Mouse (Mus musculus) stomach, embryonic 15.5 days (tissue): ENCODE measurements around the gene Myh14. TPM values are rescaled to one million over a fixed set of nuclear protein-coding genes. Genes with fewer than 3 reads are reported as not detected.

Experiments used
- ATAC-seq: fragments of 200-750 bp; cut with Nextera tagmentation; 2 replicates; pipeline ENCODE4 v1.8.0; 2017; ENCODE audit warnings: low read depth, moderate number of reproducible peaks, moderate TSS enrichment; ENCODE audit not compliant: insufficient read depth, low FRiP score
- H3K27ac ChIP-seq: fragments of 300-500 bp; sonication (generic); 2 replicates; pipeline ENCODE4 v1.5.1; 2015; ENCODE audit warnings: mild to moderate bottlenecking, inconsistent platforms
- H3K27me3 ChIP-seq: fragments of 300-500 bp; sonication (generic); replicated peaks from 2 replicates; pipeline ENCODE4 v1.6.1; 2015; ENCODE audit warnings: inconsistent platforms
- H3K36me3 ChIP-seq: fragments of 300-500 bp; sonication (generic); 2 replicates; pipeline ENCODE4 v1.6.1; 2015; ENCODE audit warnings: inconsistent platforms
- H3K4me1 ChIP-seq: fragments of 300-500 bp; sonication (generic); 2 replicates; pipeline ENCODE4 v1.6.1; 2015; ENCODE audit warnings: inconsistent platforms
- H3K4me2 ChIP-seq: fragments of 300-500 bp; sonication (generic); 2 replicates; pipeline ENCODE4 v1.6.1; 2015; ENCODE audit warnings: mild to moderate bottlenecking, inconsistent platforms
- H3K4me3 ChIP-seq: fragments of 300-500 bp; sonication (generic); replicated peaks from 2 replicates; pipeline ENCODE4 v1.5.1; 2015; ENCODE audit warnings: inconsistent platforms
- H3K9ac ChIP-seq: fragments of 300-500 bp; sonication (generic); 2 replicates; pipeline ENCODE4 v1.6.1; 2015; ENCODE audit warnings: inconsistent platforms
- H3K9me3 ChIP-seq: fragments of 300-500 bp; sonication (generic); 2 replicates; pipeline ENCODE4 v1.6.1; 2016; ENCODE audit warnings: inconsistent platforms
- WGBS: fragments of 180-500 bp; shearing (Covaris S2); methylation state at CpG from one replicate; pipeline ENCODE4 v1.1.7; 2015; 5-methylcytosine and 5-hydroxymethylcytosine counted together
- polyA plus RNA-seq: library from polyadenylated mRNA; unstranded; fragments of >200 nt; fragmentation: Nextera tagmentation; extraction: Ambion mirVana; gene quantifications from 2 replicates; pipeline ENCODE4 v1.2.1, GENCODE M21; 2015

Myh14 gene
- polyA plus RNA-seq, 1 experiment from 2014 or later: 29.0 TPM

DNA sequence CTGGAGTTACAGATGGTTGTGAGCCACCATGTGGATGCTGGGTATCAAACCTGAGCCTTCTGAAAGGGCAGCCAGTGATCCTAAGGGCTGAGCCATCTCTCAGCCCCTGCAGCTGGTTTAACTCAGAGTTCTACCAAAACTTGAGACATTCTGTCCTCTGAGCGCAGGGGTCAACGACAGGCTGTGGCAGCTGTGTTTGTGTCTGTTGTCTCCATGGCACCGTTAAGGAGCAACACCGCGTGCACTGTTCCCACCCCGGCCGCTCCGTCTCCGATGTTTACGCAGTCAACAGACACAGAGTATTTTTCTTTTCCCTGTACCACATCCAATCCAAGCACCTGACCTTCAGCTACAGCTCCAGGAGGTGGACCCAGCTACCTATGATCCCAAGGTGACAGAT, 22.9 kb downstream of the Myh14 start:
- WGBS: 39% methylated on average over 10 of the region's 10 CpGs
- H3K4me3 ChIP-seq: no peak overlapping the region
- H3K4me1 ChIP-seq: peaks cover 5% of the 10 kb centered on the region; the same call in 1 of the 2 replicates
- H3K27me3 ChIP-seq: peaks cover 17% of the 10 kb centered on the region; the same call in 1 of the 2 replicates
- H3K9me3 ChIP-seq: no peaks in the 10 kb centered on the region
- H3K9ac ChIP-seq: no peak overlapping the region
- H3K27ac ChIP-seq: no peak overlapping the region
- no peak overlapping the region for H3K4me2 ChIP-seq
- ATAC-seq: 0 out of 2 replicates have a peak, but pooled peaks have one; percentile 20
- H3K36me3 ChIP-seq: no peaks in the 10 kb centered on the region

DNA sequence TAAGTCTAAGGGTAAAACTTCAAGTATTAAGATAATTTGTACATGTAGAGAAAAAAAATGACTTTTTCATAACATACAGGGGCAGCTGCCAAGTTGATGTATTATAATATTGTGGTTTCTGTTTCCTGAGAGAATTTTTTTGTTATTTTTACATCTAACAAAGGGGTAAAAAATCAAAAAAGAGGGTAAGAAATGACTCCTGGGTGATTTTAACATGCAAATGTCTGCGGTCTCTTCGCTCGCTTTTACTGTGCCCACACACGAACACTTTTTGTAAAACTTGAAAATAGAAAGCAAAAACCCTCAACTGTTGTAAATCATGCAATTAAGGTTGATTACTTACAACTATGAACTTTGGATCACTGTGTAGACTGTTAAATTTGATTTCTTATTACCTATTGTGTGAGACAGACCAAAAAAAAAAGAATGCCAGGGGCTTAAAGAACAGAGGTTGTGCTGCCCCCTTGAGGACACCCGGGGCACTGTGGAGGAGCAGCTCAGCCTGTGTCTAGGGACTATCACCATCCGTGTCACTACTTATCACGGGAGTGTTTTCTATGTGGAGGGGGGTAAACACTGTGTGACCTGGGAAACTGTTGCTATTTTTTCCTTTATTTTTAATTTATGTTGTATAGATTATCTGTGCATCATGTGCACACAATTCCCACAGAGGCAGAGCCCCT, 23.5 kb downstream of the Myh14 start:
- ATAC-seq: 0 out of 2 replicates have a peak, but pooled peaks have one; percentile 37
- WGBS: 50% methylated on average over 7 of the region's 7 CpGs
- H3K36me3 ChIP-seq: no peaks in the 10 kb centered on the region

DNA sequence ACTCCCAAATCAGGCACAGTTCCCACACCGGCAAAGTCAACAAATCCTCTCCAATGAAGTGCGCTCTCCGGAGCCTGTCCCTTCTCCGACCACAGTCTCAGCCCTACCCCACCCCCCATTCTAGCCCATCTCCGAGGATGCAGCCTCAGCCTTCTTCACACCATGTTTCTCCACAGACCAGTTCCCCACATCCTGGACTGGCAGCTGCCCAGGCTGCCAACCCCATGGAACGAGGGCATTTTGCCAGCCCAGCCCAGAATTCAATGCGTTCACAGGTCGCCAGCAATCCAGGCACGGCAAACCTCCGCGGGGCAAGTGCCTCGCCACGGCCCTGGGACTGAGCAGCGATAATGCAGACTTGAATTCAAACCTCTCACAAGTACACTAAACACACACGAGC, 24.7 kb downstream of the Myh14 start:
- Histone ChIP-seq H3K4me2 (no peak overlapping the region), H3K9ac (no peak overlapping the region)
- WGBS: 32% methylated on average over 15 of the region's 15 CpGs

More for the DNA sequence above, 23.5 kb downstream of the Myh14 start:
- Histone ChIP-seq H3K9me3 (no peaks in the 10 kb centered on the region), H3K4me3 (no peak overlapping the region), H3K4me2 (no peak overlapping the region), H3K27ac (no peak overlapping the region), H3K4me1 (peaks cover 5% of the 10 kb centered on the region; the same call in 1 of the 2 replicates), H3K27me3 (peaks cover 17% of the 10 kb centered on the region; the same call in 1 of the 2 replicates), H3K9ac (no peak overlapping the region)

DNA sequence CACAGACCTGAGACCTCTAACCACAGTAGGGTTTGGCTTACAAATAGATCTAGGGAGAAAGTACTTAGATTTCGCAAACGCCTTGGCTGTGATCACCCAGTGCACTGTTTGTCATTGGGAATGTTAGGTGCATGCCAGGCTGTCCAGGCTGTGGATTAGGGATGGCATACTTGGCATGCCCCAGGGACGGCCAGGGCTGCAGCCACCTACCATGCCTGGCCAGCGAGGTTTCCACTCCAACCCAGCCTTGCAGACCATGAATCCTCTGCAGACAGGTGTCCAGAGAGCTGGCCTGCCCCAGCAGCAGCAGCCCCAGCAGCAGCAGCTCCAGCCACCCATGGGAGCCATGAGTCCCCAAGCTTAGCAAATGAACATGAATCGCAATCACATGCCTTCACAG, 25.4 kb downstream of the Myh14 start:
- no peaks in the 10 kb centered on the region for H3K36me3 ChIP-seq
- no peaks in the 10 kb centered on the region for H3K9me3 ChIP-seq
- no peak overlapping the region for H3K27ac ChIP-seq
- peaks cover 31% of the 10 kb centered on the region for H3K27me3 ChIP-seq
- no peak overlapping the region for H3K4me2 ChIP-seq
- no peak for ATAC-seq
- H3K4me1 ChIP-seq: peaks cover 5% of the 10 kb centered on the region; the same call in 1 of the 2 replicates
- 74% methylated on average over 5 of the region's 5 CpGs for WGBS
- no peak overlapping the region for H3K9ac ChIP-seq
- no peak overlapping the region for H3K4me3 ChIP-seq

More for the DNA sequence above, 24.7 kb downstream of the Myh14 start:
- Histone ChIP-seq H3K36me3 (no peaks in the 10 kb centered on the region), H3K4me1 (peaks cover 5% of the 10 kb centered on the region; the same call in 1 of the 2 replicates), H3K9me3 (no peaks in the 10 kb centered on the region), H3K4me3 (no peak overlapping the region), H3K27ac (no peak overlapping the region), H3K27me3 (peaks cover 25% of the 10 kb centered on the region)
- no peak for ATAC-seq

DNA sequence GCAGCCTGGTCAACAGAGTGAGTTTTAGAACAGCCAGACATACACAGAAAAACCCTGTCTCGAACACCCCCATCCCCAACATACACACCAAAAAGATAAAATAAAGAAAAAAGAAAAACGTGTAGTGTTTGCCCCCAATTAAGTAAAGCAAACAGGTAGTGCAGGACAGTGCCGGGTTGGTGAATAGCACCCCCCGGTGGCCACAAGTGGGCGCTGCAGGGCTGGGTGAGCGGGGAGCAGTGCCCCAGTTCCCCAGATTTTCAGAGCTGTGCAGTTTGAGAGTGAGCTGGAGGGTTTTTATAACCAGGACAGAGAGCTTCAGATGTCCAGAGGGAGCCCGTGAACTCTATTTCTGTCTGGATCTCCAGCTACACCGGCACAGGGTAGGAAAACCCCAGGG, 28.8 kb downstream of the Myh14 start:
- no peaks in the 10 kb centered on the region for H3K4me1 ChIP-seq
- H3K9ac ChIP-seq: no peak overlapping the region
- H3K4me3 ChIP-seq: no peak overlapping the region
- H3K9me3 ChIP-seq: no peaks in the 10 kb centered on the region
- no peaks in the 10 kb centered on the region for H3K36me3 ChIP-seq
- WGBS: 29% methylated on average over 8 of the region's 8 CpGs
- no peak overlapping the region for H3K27ac ChIP-seq
- H3K27me3 ChIP-seq: peaks cover 52% of the 10 kb centered on the region
- no peak overlapping the region for H3K4me2 ChIP-seq
- no peak for ATAC-seq

DNA sequence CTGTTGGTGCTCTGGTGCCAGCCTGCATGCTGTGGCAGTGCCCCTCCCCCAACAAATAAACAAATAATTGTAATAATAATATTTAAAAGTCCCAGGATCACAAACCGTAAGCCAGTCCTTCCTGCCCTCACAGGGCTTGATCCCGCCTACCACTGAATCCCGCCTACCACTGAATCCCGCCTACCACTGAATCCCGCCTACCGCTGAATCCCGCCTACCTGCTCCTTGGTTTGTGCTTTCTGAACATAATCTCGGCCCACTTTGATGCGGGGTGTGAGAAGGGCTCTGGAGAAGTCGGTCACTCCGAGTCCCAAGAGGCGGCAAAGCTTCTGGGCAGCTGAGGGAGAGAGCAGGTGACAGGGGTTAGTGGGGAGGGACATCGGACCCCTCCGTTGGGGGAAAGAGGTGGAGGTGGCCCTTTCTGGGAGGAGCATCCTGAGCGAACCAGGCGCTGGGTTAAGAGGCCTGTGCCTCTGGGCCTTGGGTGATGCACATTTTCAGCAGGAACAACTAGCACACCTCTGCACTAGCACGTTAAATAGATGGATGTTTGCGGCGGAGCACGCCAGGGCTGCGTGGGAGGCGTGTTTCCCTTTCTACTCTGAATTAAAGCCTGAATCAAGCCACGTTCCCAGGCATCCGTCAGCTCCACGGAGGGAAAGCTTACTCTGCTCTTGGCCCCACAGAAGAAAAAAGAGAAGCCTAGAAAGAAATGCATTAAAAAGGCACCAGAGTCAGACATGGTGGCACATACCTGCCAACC, 29.6 kb downstream of the Myh14 start:
- Histone ChIP-seq H3K27me3 (peaks cover 51% of the 10 kb centered on the region), H3K9me3 (no peaks in the 10 kb centered on the region), H3K4me3 (no peak overlapping the region; the same call in 1 of the 2 replicates), H3K9ac (no peak overlapping the region), H3K4me2 (peak overlapping the region; percentile 39), H3K27ac (no peak overlapping the region), H3K36me3 (no peaks in the 10 kb centered on the region), H3K4me1 (no peaks in the 10 kb centered on the region)
- no peak for ATAC-seq
- 18% methylated on average over 25 of the region's 25 CpGs for WGBS

DNA sequence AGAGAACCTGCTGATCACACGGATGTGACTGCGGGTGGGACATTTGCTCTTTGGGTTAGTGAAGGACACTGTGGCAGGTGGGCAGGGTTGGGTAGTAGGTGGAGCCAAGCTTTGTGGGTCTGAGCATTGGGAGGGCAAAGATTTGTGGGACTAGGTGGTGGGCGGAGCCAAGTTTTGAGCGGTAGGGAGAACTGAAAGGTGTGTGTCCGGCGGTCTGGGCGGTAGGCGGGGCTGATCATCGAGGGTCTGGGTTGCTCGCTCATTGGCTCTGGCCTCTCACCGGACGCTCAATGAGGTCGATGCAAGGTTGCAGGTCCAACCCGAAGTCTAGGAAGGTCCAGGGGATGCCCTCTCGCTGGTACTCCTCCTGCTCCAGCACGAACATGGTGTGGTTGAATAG, 32.0 kb downstream of the Myh14 start:
- Histone ChIP-seq H3K36me3 (no peaks in the 10 kb centered on the region), H3K4me3 (no peak overlapping the region), H3K27me3 (peaks cover 37% of the 10 kb centered on the region), H3K4me2 (0 out of 2 replicates have a peak overlapping the region, but pooled peaks have one; percentile 17), H3K9me3 (no peaks in the 10 kb centered on the region), H3K9ac (no peak overlapping the region), H3K4me1 (no peaks in the 10 kb centered on the region), H3K27ac (no peak overlapping the region)
- WGBS: 8% methylated on average over 16 of the region's 16 CpGs
- ATAC-seq: no peak

DNA sequence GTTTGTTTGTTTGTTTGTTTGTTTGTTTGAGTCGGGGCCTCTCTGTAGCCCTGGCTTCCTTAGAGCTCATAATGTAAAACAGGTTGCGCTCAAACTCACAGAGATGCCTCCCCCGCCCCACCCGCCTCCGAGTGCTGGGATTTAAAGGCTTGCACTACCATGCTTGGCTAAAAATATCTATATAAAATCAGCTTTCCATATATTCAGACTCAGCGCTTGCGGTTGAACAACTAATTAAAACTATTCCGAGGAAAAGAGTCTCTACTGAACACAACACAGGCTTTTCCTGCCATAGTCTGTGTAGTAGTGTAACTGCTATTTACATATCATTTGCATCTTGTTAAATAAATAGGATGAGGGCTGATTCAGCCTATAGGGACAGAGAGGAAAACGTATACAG, 34.0 kb downstream of the Myh14 start:
- H3K27me3 ChIP-seq: peaks cover 39% of the 10 kb centered on the region
- no peak for ATAC-seq

DNA sequence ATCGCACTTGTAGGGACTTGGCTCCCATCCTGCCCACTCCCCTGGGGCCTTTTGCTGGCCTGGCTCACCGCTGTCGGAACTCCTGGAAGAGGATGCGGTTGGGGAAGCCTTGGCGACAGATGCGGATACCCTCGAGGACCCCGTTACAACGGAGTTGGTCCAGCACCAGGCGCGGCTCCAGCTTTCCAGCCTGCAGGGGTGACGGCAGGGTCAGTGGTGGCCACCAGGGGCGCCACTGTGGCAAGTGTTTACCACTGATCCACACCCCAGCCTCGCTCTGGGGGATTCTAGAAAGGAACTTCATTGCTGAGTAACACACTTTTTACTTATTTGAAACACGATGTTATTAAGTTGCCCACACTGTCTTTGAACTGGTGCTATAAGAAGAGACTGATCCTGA, 37.2 kb downstream of the Myh14 start:
- peaks cover 8% of the 10 kb centered on the region; the same call in 1 of the 2 replicates for H3K27me3 ChIP-seq
- no peaks in the 10 kb centered on the region for H3K4me1 ChIP-seq
- WGBS: 20% methylated on average over 15 of the region's 15 CpGs
- H3K4me2 ChIP-seq: no peak overlapping the region
- H3K9ac ChIP-seq: no peak overlapping the region
- H3K9me3 ChIP-seq: no peaks in the 10 kb centered on the region
- H3K36me3 ChIP-seq: no peaks in the 10 kb centered on the region
- ATAC-seq: no peak
- no peak overlapping the region for H3K27ac ChIP-seq
- no peak overlapping the region for H3K4me3 ChIP-seq

More for the DNA sequence above, 34.0 kb downstream of the Myh14 start:
- Histone ChIP-seq H3K4me1 (no peaks in the 10 kb centered on the region), H3K27ac (no peak overlapping the region), H3K9me3 (no peaks in the 10 kb centered on the region), H3K4me3 (no peak overlapping the region), H3K36me3 (no peaks in the 10 kb centered on the region), H3K9ac (no peak overlapping the region), H3K4me2 (no peak overlapping the region)
- WGBS: 79% methylated on average over 9 of the region's 9 CpGs

DNA sequence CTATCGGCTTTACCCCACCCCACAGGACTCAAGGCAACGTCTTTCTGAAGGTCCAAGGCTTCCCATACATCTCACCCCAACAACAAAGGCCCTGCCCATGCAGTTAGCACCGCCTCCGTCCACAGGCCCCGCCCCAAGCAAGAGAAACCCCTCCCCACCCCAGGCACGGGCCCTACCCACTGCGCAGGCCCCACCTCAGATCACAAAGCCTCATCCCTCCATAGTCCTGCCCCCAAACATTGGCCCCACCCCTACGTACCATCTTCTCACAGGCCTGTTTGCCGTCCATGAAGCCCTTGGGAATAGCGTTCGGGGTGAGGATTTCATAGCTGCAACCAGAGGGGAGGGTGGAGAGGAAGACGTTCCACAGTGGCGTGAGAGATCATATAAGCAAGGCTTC, 38.0 kb downstream of the Myh14 start:
- peaks cover 4% of the 10 kb centered on the region; the same call in 1 of the 2 replicates for H3K27me3 ChIP-seq
- no peaks in the 10 kb centered on the region for H3K9me3 ChIP-seq
- H3K4me3 ChIP-seq: no peak overlapping the region
- no peak for ATAC-seq
- H3K9ac ChIP-seq: no peak overlapping the region
- H3K36me3 ChIP-seq: no peaks in the 10 kb centered on the region
- H3K4me2 ChIP-seq: no peak overlapping the region
- no peaks in the 10 kb centered on the region for H3K4me1 ChIP-seq
- WGBS: 33% methylated on average over 13 of the region's 13 CpGs
- no peak overlapping the region for H3K27ac ChIP-seq

DNA sequence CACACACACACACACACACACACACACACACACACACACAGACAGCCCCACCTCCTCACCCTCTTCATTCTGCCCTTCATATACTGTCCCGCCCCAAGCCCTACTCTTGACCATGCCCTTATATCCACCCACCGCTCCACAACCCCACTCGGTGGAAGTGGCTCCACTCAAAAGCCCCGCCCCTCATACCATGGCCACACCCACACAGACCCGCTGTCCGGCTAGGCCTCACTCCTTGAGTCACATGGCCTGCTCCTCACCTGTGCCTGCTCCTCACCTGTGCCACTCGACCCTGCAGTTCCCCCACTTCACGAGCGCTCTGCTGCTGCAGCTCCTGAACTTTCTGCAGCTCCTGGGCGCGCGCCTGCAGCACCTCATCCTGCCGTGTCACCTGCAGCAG, 40.2 kb downstream of the Myh14 start:
- no peaks in the 10 kb centered on the region for H3K36me3 ChIP-seq
- no peak overlapping the region for H3K4me2 ChIP-seq
- WGBS: 70% methylated on average over 13 of the region's 13 CpGs
- H3K4me3 ChIP-seq: no peak overlapping the region
- no peaks in the 10 kb centered on the region for H3K9me3 ChIP-seq
- ATAC-seq: no peak
- no peak overlapping the region for H3K27ac ChIP-seq
- no peaks in the 10 kb centered on the region for H3K4me1 ChIP-seq
- no peak overlapping the region for H3K9ac ChIP-seq
- 0 out of 2 replicates have a peak, but pooled peaks cover 4% of the 10 kb centered on the region for H3K27me3 ChIP-seq
